Mouse (Mus musculus) embryo, embryonic 10 days (tissue): ENCODE results near the gene Rsrp1.

ENCODE experiments used
- DNase-seq: peaks from one replicate; pipeline ENCODE4 v3.0.0-alpha.2; 2015; ENCODE audit warnings: low spot score

The Rsrp1 gene

DNA sequence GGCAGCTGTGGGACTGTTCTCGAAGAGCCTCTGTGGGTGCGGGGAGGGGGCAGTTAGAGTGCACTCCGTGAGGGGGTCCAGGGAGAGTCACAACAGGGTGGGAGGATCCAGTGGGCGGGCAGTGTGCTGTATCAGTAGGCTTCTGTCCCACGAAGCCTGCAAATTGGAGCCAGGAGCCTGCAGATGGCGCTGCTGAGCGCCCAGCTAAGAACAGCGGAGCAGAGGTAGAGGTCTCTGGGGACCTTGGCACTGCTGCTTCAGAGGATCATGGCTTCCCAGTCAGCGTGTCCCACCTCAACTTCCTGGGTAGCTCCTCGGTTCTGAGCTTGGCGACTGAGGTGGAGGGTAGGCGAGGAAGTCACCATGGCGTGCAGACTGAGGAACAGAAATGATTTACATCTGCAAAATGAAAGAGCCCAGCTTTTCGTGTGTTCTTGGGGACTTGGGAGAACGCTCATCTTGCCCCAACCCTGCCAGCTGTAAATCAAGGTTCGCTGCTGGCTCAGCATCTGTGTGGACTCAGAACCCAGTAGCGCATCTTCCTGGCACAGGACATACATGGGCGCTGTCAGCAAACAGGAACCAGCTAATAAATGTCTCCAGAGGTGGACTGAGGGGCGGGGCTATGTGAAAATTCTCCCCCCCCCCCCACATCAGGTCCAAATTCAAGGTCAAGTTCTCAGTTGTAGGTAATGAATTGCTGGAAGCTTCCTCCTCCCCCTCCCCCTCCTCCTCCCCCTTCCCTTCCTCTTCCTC lies 39.8 kb downstream of the Rsrp1 start:
- peak; percentile 74 for DNase-seq

- no peak for DNase-seq
Observed at GRCm38 (mm10) chr4:134967887-134968604, 44.7 kb downstream of the Rsrp1 start.

DNA sequence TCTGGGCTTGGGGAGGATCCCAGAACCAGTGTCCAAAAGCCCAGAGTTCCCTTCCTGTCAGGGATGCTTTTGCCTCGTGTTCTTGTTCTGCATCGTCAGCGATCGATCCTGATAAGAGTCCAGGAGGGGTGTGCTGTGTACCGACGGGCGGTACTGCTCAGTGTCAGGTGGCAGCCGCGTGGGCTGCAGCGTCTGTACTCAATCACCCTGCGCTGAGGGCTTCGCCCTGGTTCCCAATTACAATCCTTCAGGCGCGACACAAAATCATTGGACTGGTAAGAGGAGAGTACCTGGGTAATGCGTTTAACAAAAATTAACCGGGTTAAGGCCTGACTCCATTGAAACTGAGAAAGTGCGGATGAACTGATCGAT lies 45.2 kb downstream of the Rsrp1 start:
- no peak for DNase-seq

DNA sequence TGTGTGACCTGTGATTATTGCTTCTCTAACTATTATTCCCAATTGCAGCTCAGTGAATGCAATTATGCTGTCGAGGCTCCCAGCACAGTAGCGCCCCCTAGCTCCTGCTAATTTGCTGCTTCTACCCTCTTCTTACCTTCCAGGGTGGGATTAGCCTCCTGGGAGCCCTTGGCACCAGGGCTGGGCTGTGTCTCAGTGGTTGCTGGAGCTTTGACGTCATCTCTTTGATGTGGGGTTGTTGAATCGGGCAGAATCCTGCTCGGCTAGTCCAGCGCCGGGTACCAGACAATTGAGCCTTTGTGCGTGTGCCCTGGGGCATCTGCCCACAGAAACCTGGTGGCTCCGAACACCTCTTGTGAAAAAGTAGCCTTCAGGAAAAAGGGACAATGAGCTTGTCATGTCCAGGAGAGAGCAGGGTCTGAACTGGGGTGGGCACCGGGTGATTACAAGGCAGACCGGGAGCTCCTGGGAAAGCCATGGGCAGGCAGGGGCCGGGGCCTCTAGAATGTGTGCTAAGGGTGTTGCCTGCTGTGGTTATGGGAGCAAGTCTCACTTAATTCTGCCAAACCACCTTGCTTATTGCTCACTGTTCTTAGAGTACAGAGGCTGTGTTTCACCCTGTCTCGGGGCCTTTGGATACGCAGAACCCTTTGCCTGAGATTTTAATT lies 52.0 kb downstream of the Rsrp1 start:
- DNase-seq = peak; percentile 58

GRCm38 (mm10) chr4:134975929-134976308 lies 52.5 kb downstream of the Rsrp1 start:
- DNase-seq = no peak
